Mouse (Mus musculus) heart, embryonic 13.5 days (tissue): ENCODE measurements around the gene Ice2. TPM values are rescaled to one million over a fixed set of nuclear protein-coding genes. Genes with fewer than 3 reads are reported as not detected.

ENCODE experiments used
- ATAC-seq: fragments of 200-750 bp; cut with Nextera tagmentation; 2 replicates; pipeline ENCODE4 v1.8.0; 2017; ENCODE audit warnings: moderate TSS enrichment; ENCODE audit not compliant: insufficient number of reproducible peaks, low FRiP score, low TSS enrichment; ENCODE audit errors: extremely low read depth
- H3K27ac ChIP-seq: fragments of 300-500 bp; sonication (generic); replicated peaks from 2 replicates; pipeline ENCODE4 v1.5.1; 2015; ENCODE audit warnings: moderate library complexity, mild to moderate bottlenecking, inconsistent platforms
- H3K27me3 ChIP-seq: fragments of 300-500 bp; sonication (generic); replicated peaks from 2 replicates; pipeline ENCODE4 v1.6.1; 2015; ENCODE audit warnings: mild to moderate bottlenecking, inconsistent platforms
- H3K36me3 ChIP-seq: fragments of 300-500 bp; sonication (generic); 2 replicates; pipeline ENCODE4 v1.6.1; 2015; ENCODE audit warnings: mild to moderate bottlenecking, inconsistent platforms
- H3K4me1 ChIP-seq: fragments of 300-500 bp; sonication (generic); 2 replicates; pipeline ENCODE4 v1.6.1; 2015; ENCODE audit warnings: inconsistent platforms
- H3K4me2 ChIP-seq: fragments of 300-500 bp; sonication (generic); 2 replicates; pipeline ENCODE4 v1.6.1; 2015; ENCODE audit warnings: inconsistent platforms, mild to moderate bottlenecking, moderate library complexity
- H3K4me3 ChIP-seq: fragments of 300-500 bp; sonication (generic); 2 replicates; pipeline ENCODE4 v1.5.1; 2015; ENCODE audit warnings: moderate library complexity, mild to moderate bottlenecking, inconsistent platforms
- H3K9ac ChIP-seq: fragments of 300-500 bp; sonication (generic); 2 replicates; pipeline ENCODE4 v1.6.1; 2015; ENCODE audit warnings: inconsistent platforms, mild to moderate bottlenecking, moderate library complexity
- H3K9me3 ChIP-seq: fragments of 300-500 bp; sonication (generic); 2 replicates; pipeline ENCODE4 v1.6.1; 2016; ENCODE audit warnings: inconsistent platforms
- WGBS: fragments of 180-500 bp; shearing (Covaris S2); methylation state at CpG from one replicate; pipeline ENCODE4 v1.1.7; 2015; ENCODE audit warnings: mixed read lengths; 5-methylcytosine and 5-hydroxymethylcytosine counted together
- polyA plus RNA-seq: library from polyadenylated mRNA; unstranded; fragments of >200 nt; fragmentation: Nextera tagmentation; extraction: Ambion mirVana; gene quantifications from 2 replicates; pipeline ENCODE4 v1.2.1, GENCODE M21; 2015

Ice2 gene
- polyA plus RNA-seq, 1 experiment from 2014 or later, result 10.7 TPM

DNA sequence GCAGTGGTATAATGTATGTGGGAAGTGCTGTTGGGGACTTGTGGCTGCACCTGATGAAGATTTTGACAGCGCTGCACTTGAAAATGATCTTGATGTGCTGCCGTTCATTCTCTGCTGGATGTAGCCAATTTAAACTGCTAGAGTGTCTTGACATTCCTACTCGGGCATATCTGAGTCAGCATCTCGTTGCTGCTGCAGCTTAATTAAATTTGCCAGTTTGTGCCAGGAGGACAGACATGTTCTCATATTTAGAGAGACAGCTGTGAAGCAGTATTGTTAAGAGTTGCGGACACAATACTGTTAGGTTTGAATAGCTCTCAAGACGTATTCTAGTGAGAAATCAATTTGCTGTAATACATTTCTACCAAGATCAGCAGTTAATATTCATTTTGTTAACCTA is 7.0 kb downstream of the Ice2 start:
- Histone ChIP-seq H3K36me3 (peaks cover 19% of the 10 kb centered on the region), H3K27ac (no peak overlapping the region), H3K9me3 (no peaks in the 10 kb centered on the region), H3K4me3 (no peak overlapping the region), H3K27me3 (no peaks in the 10 kb centered on the region), H3K4me1 (no peaks in the 10 kb centered on the region), H3K4me2 (no peak overlapping the region), H3K9ac (no peak overlapping the region)
- 74% methylated on average over 6 of the region's 6 CpGs for WGBS
- no peak for ATAC-seq

GRCm38 (mm10) chr9:69419476-69419875 is 21.8 kb downstream of the Ice2 start:
- 86% methylated on average over 1 of the region's 1 CpGs for WGBS

DNA sequence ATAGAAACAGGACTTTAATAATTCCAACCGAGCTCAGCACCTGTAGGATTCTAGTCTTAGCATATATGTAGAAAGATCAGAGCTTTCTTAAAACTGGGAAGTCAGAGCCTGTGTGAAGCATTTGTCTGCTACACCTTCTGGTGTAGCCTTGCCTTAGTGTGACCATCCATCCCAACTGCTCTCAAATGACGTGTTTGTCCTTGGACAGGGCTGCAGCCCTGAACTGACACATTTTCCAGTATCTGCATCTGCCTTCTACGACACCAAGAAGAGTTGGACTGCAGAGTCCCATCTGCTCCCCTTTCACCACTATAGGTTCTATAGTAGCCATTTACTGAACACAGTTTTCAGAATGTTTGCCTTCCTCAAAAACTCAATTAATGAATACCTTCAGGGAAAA is 32.8 kb downstream of the Ice2 start:
- ATAC-seq, result no peak
- Histone ChIP-seq H3K27ac (no peak overlapping the region), H3K4me1 (peaks cover 14% of the 10 kb centered on the region)

More at GRCm38 (mm10) chr9:69419476-69419875, 21.8 kb downstream of the Ice2 start:
- Histone ChIP-seq H3K9me3 (no peaks in the 10 kb centered on the region), H3K27ac (no peak overlapping the region), H3K36me3 (peaks cover 67% of the 10 kb centered on the region), H3K27me3 (no peaks in the 10 kb centered on the region), H3K4me2 (no peak overlapping the region), H3K9ac (no peak overlapping the region), H3K4me3 (no peak overlapping the region), H3K4me1 (no peaks in the 10 kb centered on the region)
- ATAC-seq, result no peak

GRCm38 (mm10) chr9:69431863-69432555 is 34.3 kb downstream of the Ice2 start:
- no peaks in the 10 kb centered on the region for H3K9me3 ChIP-seq
- H3K4me2 ChIP-seq, result no peak overlapping the region
- H3K9ac ChIP-seq, result no peak overlapping the region
- no peak for ATAC-seq
- no peaks in the 10 kb centered on the region for H3K27me3 ChIP-seq
- H3K27ac ChIP-seq, result peak overlapping the region; percentile 25
- 40% methylated on average over 6 of the region's 6 CpGs for WGBS
- no peak overlapping the region for H3K4me3 ChIP-seq
- H3K4me1 ChIP-seq, result peaks cover 14% of the 10 kb centered on the region
- peaks cover 47% of the 10 kb centered on the region for H3K36me3 ChIP-seq

More for the DNA sequence above, 32.8 kb downstream of the Ice2 start:
- H3K36me3 ChIP-seq, result peaks cover 59% of the 10 kb centered on the region
- WGBS, result 80% methylated on average over 3 of the region's 3 CpGs
- H3K9ac ChIP-seq, result no peak overlapping the region
- no peaks in the 10 kb centered on the region for H3K27me3 ChIP-seq
- H3K4me3 ChIP-seq, result no peak overlapping the region
- H3K4me2 ChIP-seq, result no peak overlapping the region
- no peaks in the 10 kb centered on the region for H3K9me3 ChIP-seq

DNA sequence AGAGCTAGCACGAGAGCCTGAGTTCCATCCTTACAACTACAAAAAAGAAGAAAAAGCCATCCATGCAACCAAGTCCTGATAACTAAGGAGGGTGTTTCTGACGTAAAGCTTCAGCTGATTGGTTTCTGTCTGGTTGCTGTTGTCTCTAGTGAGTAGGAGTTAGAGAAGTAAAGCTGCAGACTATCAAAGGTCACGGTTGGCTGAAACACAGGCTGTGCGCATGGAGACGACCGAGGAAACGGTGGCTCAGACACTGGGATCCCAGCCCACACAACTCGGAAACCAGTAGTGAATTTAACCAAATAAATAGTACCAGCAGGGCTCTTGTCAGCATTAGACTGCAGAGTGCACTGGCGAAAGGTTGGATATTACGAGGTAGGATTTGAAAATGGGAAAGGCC is 37.5 kb downstream of the Ice2 start:
- no peak overlapping the region for H3K9ac ChIP-seq
- H3K27ac ChIP-seq, result no peak overlapping the region
- no peak overlapping the region for H3K4me3 ChIP-seq
- peaks cover 20% of the 10 kb centered on the region for H3K4me1 ChIP-seq
- H3K36me3 ChIP-seq, result peaks cover 21% of the 10 kb centered on the region
- no peaks in the 10 kb centered on the region for H3K9me3 ChIP-seq
- no peak for ATAC-seq
- H3K4me2 ChIP-seq, result no peak overlapping the region
- no peaks in the 10 kb centered on the region for H3K27me3 ChIP-seq
- 60% methylated on average over 10 of the region's 10 CpGs for WGBS

DNA sequence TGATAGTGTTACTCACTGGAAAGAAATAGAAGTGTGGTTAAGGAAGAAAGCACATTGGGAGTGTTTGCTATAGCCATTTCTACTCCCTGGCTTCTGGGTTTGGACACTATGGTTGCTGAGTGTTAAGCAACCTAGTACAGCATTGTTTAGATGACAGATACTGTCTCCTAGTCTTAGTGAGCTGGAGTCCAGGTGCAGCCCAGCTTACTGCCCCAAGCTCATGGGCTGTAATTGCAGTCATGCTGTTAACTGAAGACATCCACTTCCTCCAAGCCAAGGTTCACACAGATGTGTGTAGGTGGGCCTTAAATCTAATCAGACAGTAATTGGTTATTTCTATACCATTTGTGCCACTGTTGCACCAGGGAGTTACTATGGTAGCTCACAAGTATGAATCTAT is 38.0 kb downstream of the Ice2 start:
- H3K9ac ChIP-seq, result no peak overlapping the region
- no peak overlapping the region for H3K4me3 ChIP-seq
- no peaks in the 10 kb centered on the region for H3K9me3 ChIP-seq
- no peak overlapping the region for H3K27ac ChIP-seq
- H3K27me3 ChIP-seq, result no peaks in the 10 kb centered on the region
- no peak overlapping the region for H3K4me2 ChIP-seq
- peaks cover 21% of the 10 kb centered on the region for H3K4me1 ChIP-seq
- H3K36me3 ChIP-seq, result peaks cover 16% of the 10 kb centered on the region
- ATAC-seq, result no peak

- Histone ChIP-seq H3K4me3 (no peak overlapping the region), H3K9me3 (no peaks in the 10 kb centered on the region), H3K4me1 (peaks cover 20% of the 10 kb centered on the region), H3K4me2 (no peak overlapping the region; the same call in 1 of the 2 replicates), H3K9ac (peak overlapping the region; percentile 14; the same call in 1 of the 2 replicates), H3K27ac (0 out of 2 replicates have a peak overlapping the region, but pooled peaks have one; percentile 12), H3K27me3 (no peaks in the 10 kb centered on the region), H3K36me3 (no peaks in the 10 kb centered on the region)
- ATAC-seq, result no peak
- WGBS, result 23% methylated on average over 7 of the region's 7 CpGs
These were observed 42.2 kb downstream of the Ice2 start for GRCm38 (mm10) chr9:69439805-69440357.

DNA sequence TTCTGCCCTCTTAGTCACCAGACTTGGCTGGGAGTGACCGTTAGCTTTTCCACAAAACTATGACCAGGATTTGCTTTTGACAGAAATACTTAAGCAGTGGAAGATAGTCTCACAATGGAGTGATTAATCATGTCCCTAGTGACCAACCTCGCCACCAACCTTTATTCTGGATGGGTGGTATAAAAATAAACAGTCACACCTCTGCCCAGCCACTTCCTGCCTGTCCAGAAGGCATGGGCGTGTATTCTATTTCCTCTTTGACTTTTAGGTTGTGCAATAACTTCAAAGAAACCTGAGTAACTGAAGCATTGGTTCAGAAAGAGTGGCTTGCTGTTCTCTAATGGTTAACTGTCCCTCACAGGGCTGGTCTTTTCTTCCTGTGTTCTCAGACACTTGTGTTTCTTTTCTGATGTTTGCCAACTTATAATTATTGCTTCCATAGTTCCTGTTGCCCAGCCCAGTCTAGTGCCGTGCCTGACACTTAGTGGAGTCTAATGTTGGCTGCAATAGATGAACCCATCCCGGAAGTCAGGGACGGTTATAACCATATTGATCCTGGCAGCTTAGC is 44.8 kb downstream of the Ice2 start:
- H3K9ac ChIP-seq, result no peak overlapping the region
- WGBS, result 59% methylated on average over 6 of the region's 6 CpGs
- H3K9me3 ChIP-seq, result no peaks in the 10 kb centered on the region
- no peaks in the 10 kb centered on the region for H3K27me3 ChIP-seq
- no peak for ATAC-seq
- H3K36me3 ChIP-seq, result no peaks in the 10 kb centered on the region
- no peak overlapping the region for H3K4me3 ChIP-seq
- peaks cover 20% of the 10 kb centered on the region for H3K4me1 ChIP-seq
- H3K4me2 ChIP-seq, result no peak overlapping the region
- H3K27ac ChIP-seq, result no peak overlapping the region

GRCm38 (mm10) chr9:69443203-69443602 is 45.5 kb downstream of the Ice2 start:
- 39% methylated on average over 3 of the region's 3 CpGs for WGBS
- Histone ChIP-seq H3K9me3 (no peaks in the 10 kb centered on the region), H3K27ac (no peak overlapping the region), H3K9ac (no peak overlapping the region), H3K4me2 (no peak overlapping the region), H3K4me3 (no peak overlapping the region), H3K4me1 (peaks cover 20% of the 10 kb centered on the region), H3K36me3 (no peaks in the 10 kb centered on the region), H3K27me3 (no peaks in the 10 kb centered on the region)
- ATAC-seq, result no peak

- Histone ChIP-seq H3K9ac (no peak overlapping the region), H3K36me3 (no peaks in the 10 kb centered on the region), H3K9me3 (no peaks in the 10 kb centered on the region), H3K4me3 (no peak overlapping the region), H3K27ac (no peak overlapping the region), H3K4me2 (no peak overlapping the region), H3K4me1 (peaks cover 18% of the 10 kb centered on the region), H3K27me3 (no peaks in the 10 kb centered on the region)
- 65% methylated on average over 3 of the region's 3 CpGs for WGBS
- no peak for ATAC-seq
These were observed 51.1 kb downstream of the Ice2 start for GRCm38 (mm10) chr9:69448801-69449200.

- Histone ChIP-seq H3K9ac (no peak overlapping the region), H3K4me1 (peaks cover 31% of the 10 kb centered on the region), H3K9me3 (no peaks in the 10 kb centered on the region), H3K27me3 (no peaks in the 10 kb centered on the region), H3K36me3 (no peaks in the 10 kb centered on the region), H3K4me3 (no peak overlapping the region), H3K4me2 (no peak overlapping the region), H3K27ac (no peak overlapping the region)
- 83% methylated on average over 9 of the region's 9 CpGs for WGBS
- no peak for ATAC-seq
These were observed 52.9 kb downstream of the Ice2 start for GRCm38 (mm10) chr9:69450636-69451035.
